Mouse (Mus musculus): ENCODE measurements around the gene Hp1bp3.

DNA sequence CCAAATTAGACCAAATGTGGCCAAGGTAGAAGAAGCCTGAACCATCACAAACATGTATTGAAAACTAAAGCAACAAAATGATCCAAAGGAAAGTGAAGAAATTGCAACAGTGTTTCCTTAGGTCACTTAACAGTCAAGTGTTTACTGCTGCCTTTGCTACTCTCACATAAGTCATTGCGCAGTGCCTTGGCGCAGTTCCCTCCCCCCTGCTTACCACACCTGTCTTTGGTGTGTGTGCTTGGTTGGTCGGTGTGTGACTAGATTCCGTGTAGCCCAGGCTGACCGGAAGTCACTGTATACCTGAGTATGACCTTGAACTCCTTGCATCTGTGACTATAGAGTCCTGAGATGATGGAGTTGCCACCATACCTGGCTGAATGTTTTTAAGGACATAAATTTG, 36.7 kb upstream of the Hp1bp3 start:
- no peak for TF ChIP-seq POLR2A (IDR thresholded peaks at IDR 0.05; ENCODE audit: insufficient read length, low read depth)
- TF ChIP-seq MYOG (IDR thresholded peaks at IDR 0.05; ENCODE audit: control insufficient read depth in 1 of 3, insufficient read depth in 1 of 3, insufficient read length in 2 of 3, low read depth in 2 of 3): no peak
- no peak for TF ChIP-seq CEBPB (IDR thresholded peaks at IDR 0.05; ENCODE audit: insufficient read depth, poor library complexity, severe bottlenecking)
- no peak for TF ChIP-seq POLR2AphosphoS2 (IDR thresholded peaks at IDR 0.05; ENCODE audit: insufficient read length, low read depth)
- TF ChIP-seq MAX (IDR thresholded peaks at IDR 0.05; ENCODE audit: low read depth): no peak
- TF ChIP-seq E2F4 (IDR thresholded peaks at IDR 0.05; ENCODE audit: insufficient read depth): no peak
- TF ChIP-seq TCF3 (IDR thresholded peaks at IDR 0.05; ENCODE audit: insufficient read length, low read depth): no peak
- TF ChIP-seq USF1 (IDR thresholded peaks at IDR 0.05; ENCODE audit: low read depth): no peak
- no peak for TF ChIP-seq MYOD1 (IDR thresholded peaks at IDR 0.05; ENCODE audit: control insufficient read depth in 1 of 3, insufficient read length in 2 of 3, low read depth in 2 of 3)
- TF ChIP-seq SRF (IDR thresholded peaks at IDR 0.05; ENCODE audit: control insufficient read depth, insufficient read length, low read depth): no peak
- no peak for TF ChIP-seq TCF12 (IDR thresholded peaks at IDR 0.05; ENCODE audit: insufficient read depth, poor library complexity, severe bottlenecking)
